11 mouse cellular contexts compared by ENCODE assay signal in the genomic region with DNA sequence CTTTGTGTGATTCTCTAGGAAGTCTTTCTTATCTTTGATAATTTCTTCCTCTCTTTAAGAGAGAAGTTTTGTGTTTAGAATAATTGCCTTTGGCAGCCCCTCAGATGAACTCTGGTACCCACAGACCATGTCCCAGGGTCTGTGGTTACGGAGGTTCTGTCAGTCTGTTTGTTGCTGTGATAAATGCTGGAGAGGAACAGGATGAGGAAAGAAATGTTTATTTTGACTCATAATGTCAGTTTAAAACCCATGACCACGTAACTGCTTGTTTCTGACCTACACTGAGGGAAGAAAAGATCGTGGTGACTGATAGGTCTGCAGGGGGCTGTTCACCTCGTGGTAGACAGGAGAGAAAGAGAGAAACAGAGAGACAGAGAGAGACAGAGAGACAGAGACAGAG. TPM values are rescaled to one million over a fixed set of nuclear protein-coding genes. Genes with fewer than 3 reads are reported as not detected.
DNase-seq lines count a peak whose midpoint lies in the region; ATAC-seq and TF ChIP-seq lines count a peak whose summit lies in the region.
"Had no signal": no experiment of that assay in that cellular context is flagged by ENCODE, and none has a peak within 500 bp of the region (broad histone marks: within the 10 kb centered on the region; RNA-seq: fewer than 3 reads in every experiment).

No protein-coding gene starts in this region.

- no peak overlapping the region for H3K4me2 ChIP-seq in lung, embryonic 14.5 days
- peak overlapping the region; percentile 59 for H3K4me2 ChIP-seq in hindbrain, embryonic 13.5 days
- peak overlapping the region; percentile 75; the same call in 1 of the 2 replicates for H3K4me2 ChIP-seq in midbrain, embryonic 16.5 days (ENCODE audit: low read length)

- DNase-seq in lung, embryonic 14.5 days: no peak
- no peak for DNase-seq in lung, adult 18-20 months
- DNase-seq in Muller cell, postnatal 12 days (ENCODE audit: inconsistent ontology term): peak; percentile 48
- DNase-seq in embryo, embryonic 11 days: no peak
- DNase-seq in liver: no peak
- DNase-seq in retina, embryonic 14.5 days (ENCODE audit: low spot score): no peak
- DNase-seq: adrenal gland, postnatal 36 days; thymus, postnatal 36 days had no signal

- H3K9me3 ChIP-seq in lung, embryonic 14.5 days (ENCODE audit: low read depth, low read length): no peaks in the 10 kb centered on the region
- H3K9me3 ChIP-seq in hindbrain, embryonic 13.5 days: no peaks in the 10 kb centered on the region
- H3K9me3 ChIP-seq in midbrain, embryonic 16.5 days (replicated peaks; ENCODE audit: control insufficient read depth, low read length, poor library complexity, severe bottlenecking): no peaks in the 10 kb centered on the region
- H3K9me3 ChIP-seq: kidney, embryonic 15.5 days had no signal

- ATAC-seq in lung, embryonic 14.5 days (ENCODE audit: insufficient read depth): no peak
- no peak for ATAC-seq in hindbrain, embryonic 13.5 days (ENCODE audit: low FRiP score)
- no peak for ATAC-seq in midbrain, embryonic 16.5 days

- no peaks in the 10 kb centered on the region for H3K27me3 ChIP-seq in lung, embryonic 14.5 days (ENCODE audit: insufficient read depth, low read length)
- no peaks in the 10 kb centered on the region for H3K27me3 ChIP-seq in hindbrain, embryonic 13.5 days
- no peaks in the 10 kb centered on the region for H3K27me3 ChIP-seq in midbrain, embryonic 16.5 days (ENCODE audit: control insufficient read depth, insufficient read depth, low read depth, low read length)
- H3K27me3 ChIP-seq: kidney, embryonic 15.5 days had no signal

- peaks cover 10% of the 10 kb centered on the region; the same call in 1 of the 2 replicates for H3K4me1 ChIP-seq in lung, embryonic 14.5 days (ENCODE audit: insufficient read depth)
- peaks cover 12% of the 10 kb centered on the region for H3K4me1 ChIP-seq in hindbrain, embryonic 13.5 days (replicated peaks)
- H3K4me1 ChIP-seq in midbrain, embryonic 16.5 days (ENCODE audit: control insufficient read depth, insufficient read depth, low read length): peaks cover 7% of the 10 kb centered on the region

- TF ChIP-seq CTCF in lung, embryonic 14.5 days (IDR thresholded peaks at IDR 0.05; ENCODE audit: low read depth): no peak

- no peak overlapping the region for H3K9ac ChIP-seq in lung, embryonic 14.5 days
- no peak overlapping the region for H3K9ac ChIP-seq in hindbrain, embryonic 13.5 days
- no peak overlapping the region for H3K9ac ChIP-seq in midbrain, embryonic 16.5 days (ENCODE audit: low read depth, low read length)
- H3K9ac ChIP-seq: kidney, embryonic 15.5 days had no signal

- peak overlapping the region; percentile 22 for H3K27ac ChIP-seq in lung, embryonic 14.5 days (ENCODE audit: low read depth)
- H3K27ac ChIP-seq in hindbrain, embryonic 13.5 days: peak overlapping the region; percentile 87; the same call in 1 of the 2 replicates
- H3K27ac ChIP-seq in midbrain, embryonic 16.5 days (ENCODE audit: low read length): no peak overlapping the region
- H3K27ac ChIP-seq: kidney, embryonic 15.5 days had no signal

- 25% methylated on average over 4 of the region's 4 CpGs for WGBS in lung, embryonic 14.5 days
- 18% methylated on average over 4 of the region's 4 CpGs for WGBS in hindbrain, embryonic 13.5 days
- 42% methylated on average over 4 of the region's 4 CpGs for WGBS in midbrain, embryonic 16.5 days

- H3K4me3 ChIP-seq in lung, embryonic 14.5 days (ENCODE audit: low read depth, low read length): no peak overlapping the region
- no peak overlapping the region for H3K4me3 ChIP-seq in hindbrain, embryonic 13.5 days
- no peak overlapping the region for H3K4me3 ChIP-seq in midbrain, embryonic 16.5 days (ENCODE audit: low read depth, low read length)
- H3K4me3 ChIP-seq: kidney, embryonic 15.5 days had no signal

- H3K36me3 ChIP-seq in lung, embryonic 14.5 days (ENCODE audit: insufficient read depth): no peaks in the 10 kb centered on the region
- H3K36me3 ChIP-seq in hindbrain, embryonic 13.5 days: no peaks in the 10 kb centered on the region
- H3K36me3 ChIP-seq in midbrain, embryonic 16.5 days (ENCODE audit: control insufficient read depth, insufficient read depth, low read length): no peaks in the 10 kb centered on the region
- H3K36me3 ChIP-seq: kidney, embryonic 15.5 days had no signal

RNA-seq across cellular contexts. Expression of a gene that starts 38.7 kb away (rescaled TPM):
- 3.5 and 3.8 TPM in 2 replicates for polyA plus RNA-seq in lung, embryonic 14.5 days (2014; fragmentation: Nextera tagmentation; extraction: Ambion mirVana)
- 12.7 and 13.1 TPM in 2 replicates for polyA plus RNA-seq in hindbrain, embryonic 13.5 days (2015; fragmentation: Nextera tagmentation; extraction: Ambion mirVana)
- polyA plus RNA-seq in midbrain, embryonic 16.5 days (2015; fragmentation: Nextera tagmentation; extraction: Ambion mirVana): 19.3 and 19.9 TPM in 2 replicates

RNA-seq across cellular contexts. Expression of a gene that starts 46.3 kb away (rescaled TPM):
- polyA plus RNA-seq in lung, embryonic 14.5 days (2014; fragmentation: Nextera tagmentation; extraction: Ambion mirVana): 35.4 and 40.4 TPM in 2 replicates
- 11.2 and 11.6 TPM in 2 replicates for polyA plus RNA-seq in hindbrain, embryonic 13.5 days (2015; fragmentation: Nextera tagmentation; extraction: Ambion mirVana)
- polyA plus RNA-seq in midbrain, embryonic 16.5 days (2015; fragmentation: Nextera tagmentation; extraction: Ambion mirVana): 7.2 and 7.6 TPM in 2 replicates
